Mouse (Mus musculus) ES-E14 (cell line): ENCODE results near the gene Zbtb34.

Source experiments
- CHD2 ChIP-seq: IDR thresholded peaks from 2 replicates; pipeline ENCODE4 v1.6.1; 2014; ENCODE audit warnings: mild to moderate bottlenecking, low read depth, low read length, inconsistent platforms
- HCFC1 ChIP-seq: IDR thresholded peaks from 2 replicates; pipeline ENCODE4 v1.6.1; 2012; ENCODE audit warnings: low read length, inconsistent platforms, borderline replicate concordance; ENCODE audit not compliant: insufficient read depth
- MAFK ChIP-seq: IDR thresholded peaks from 2 replicates; pipeline ENCODE4 v1.6.1; 2014; ENCODE audit warnings: mild to moderate bottlenecking, low read depth, low read length, inconsistent platforms; ENCODE audit not compliant: insufficient read depth
- ZNF384 ChIP-seq: IDR thresholded peaks from 2 replicates; pipeline ENCODE4 v1.6.1; 2012; ENCODE audit warnings: low read depth, low read length, inconsistent platforms

DNA sequence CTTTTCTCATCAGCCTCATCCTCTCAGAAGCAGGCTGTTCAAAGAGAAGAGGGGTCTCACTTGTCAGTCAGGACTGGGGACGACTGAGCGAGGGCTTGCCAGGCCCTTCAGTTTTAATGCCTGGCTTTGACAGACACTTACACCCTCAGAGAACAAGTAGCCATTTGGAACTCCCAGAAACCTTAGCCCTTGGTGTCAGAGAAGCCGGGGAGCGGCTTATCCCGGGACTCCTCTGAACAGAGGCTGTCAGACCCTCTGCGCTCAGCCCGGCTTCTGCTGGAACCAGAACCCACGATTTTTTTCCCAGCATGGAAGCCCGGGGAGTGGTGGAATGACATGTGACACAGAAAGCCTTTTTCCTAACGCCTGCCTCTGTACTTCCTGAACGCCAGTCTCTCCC is 6.1 kb upstream of the Zbtb34 start:
- TF ChIP-seq ZNF384 (no peak), MAFK (no peak), CHD2 (no peak), HCFC1 (no peak)
